Mouse (Mus musculus) intestine, embryonic 14.5 days (tissue): Measurements from ENCODE around the gene Pcnt. TPM values are rescaled to one million over a fixed set of nuclear protein-coding genes. Genes with fewer than 3 reads are reported as not detected.

Experiments
- ATAC-seq: fragments of 200-750 bp; cut with Nextera tagmentation; replicated peaks from 2 replicates; pipeline ENCODE4 v1.8.0; 2017; ENCODE audit warnings: low read depth, moderate number of reproducible peaks, moderate TSS enrichment, moderate library complexity; ENCODE audit not compliant: low FRiP score, low TSS enrichment
- DNase-seq: peaks from one replicate; pipeline ENCODE4 v3.0.0-alpha.2; 2018; ENCODE audit warnings: low spot score
- H3K27ac ChIP-seq: fragments of 300-500 bp; sonication (generic); 2 replicates; pipeline ENCODE4 v1.5.1; 2014; ENCODE audit warnings: low read depth, mild to moderate bottlenecking, control low read depth
- H3K27me3 ChIP-seq: fragments of 300-500 bp; sonication (generic); replicated peaks from 2 replicates; pipeline ENCODE4 v1.6.1; 2014; ENCODE audit warnings: low read length, control low read depth; ENCODE audit not compliant: control insufficient read depth, insufficient read depth
- H3K36me3 ChIP-seq: fragments of 300-500 bp; sonication (generic); 2 replicates; pipeline ENCODE4 v1.6.1; 2014; ENCODE audit warnings: low read length, control low read depth; ENCODE audit not compliant: control insufficient read depth, insufficient read depth
- H3K4me1 ChIP-seq: fragments of 300-500 bp; sonication (generic); replicated peaks from 2 replicates; pipeline ENCODE4 v1.6.1; 2014; ENCODE audit warnings: low read length, control low read depth, mixed read lengths; ENCODE audit not compliant: control insufficient read depth, insufficient read depth
- H3K4me2 ChIP-seq: fragments of 300-500 bp; sonication (generic); 2 replicates; pipeline ENCODE4 v1.6.1; 2014; ENCODE audit warnings: low read length
- H3K4me3 ChIP-seq: fragments of 300-500 bp; sonication (generic); 2 replicates; pipeline ENCODE4 v1.5.1; 2014; ENCODE audit warnings: low read depth, low read length, control low read depth, mixed read lengths
- H3K9ac ChIP-seq: fragments of 300-500 bp; sonication (generic); 2 replicates; pipeline ENCODE4 v1.6.1; 2014; ENCODE audit warnings: mild to moderate bottlenecking, low read length
- H3K9me3 ChIP-seq: fragments of 300-500 bp; sonication (generic); 2 replicates; pipeline ENCODE4 v1.6.1; 2016; ENCODE audit warnings: low read length, control low read depth; ENCODE audit not compliant: control insufficient read depth
- WGBS: fragments of 180-500 bp; shearing (Covaris S2); extraction: QIAGEN DNeasy Blood & Tissue Kit; methylation state at CpG from one replicate; pipeline ENCODE4 v1.1.7; 2014; 5-methylcytosine and 5-hydroxymethylcytosine counted together
- polyA plus RNA-seq: library from polyadenylated mRNA; unstranded; fragments of >200 nt; fragmentation: Nextera tagmentation; extraction: Ambion mirVana; gene quantifications from 2 replicates; pipeline ENCODE4 v1.2.1, GENCODE M21; 2014

Pcnt gene
- polyA plus RNA-seq, 1 experiment from 2014 or later: 20.1 TPM

DNA sequence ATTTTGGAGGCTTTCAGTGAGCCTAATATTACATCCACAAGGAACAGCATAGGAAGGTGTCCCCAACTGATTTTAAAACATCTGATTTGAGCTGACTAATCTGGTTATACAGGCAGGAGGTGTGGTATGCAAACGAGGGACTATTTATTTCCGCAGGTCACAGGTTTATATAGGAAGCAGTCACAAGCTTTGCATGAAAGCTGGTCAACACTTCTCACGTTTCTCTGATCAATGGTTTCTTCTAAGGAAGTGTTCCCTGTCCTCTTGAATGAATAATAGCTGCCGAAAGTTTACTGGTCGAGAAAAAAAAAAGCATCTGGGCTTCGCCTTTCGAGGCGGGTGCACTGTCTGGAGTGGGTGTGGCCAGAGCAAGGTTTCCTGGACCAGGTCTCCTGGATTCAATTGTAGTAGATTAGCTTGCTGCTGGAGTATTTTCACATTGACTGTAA lies 96.5 kb downstream of the Pcnt start:
- peaks cover 24% of the 10 kb centered on the region for H3K4me1 ChIP-seq
- peak overlapping the region; percentile 89 for H3K4me2 ChIP-seq
- H3K36me3 ChIP-seq: peaks cover 18% of the 10 kb centered on the region; the same call in 1 of the 2 replicates
- no peaks in the 10 kb centered on the region for H3K9me3 ChIP-seq
- DNase-seq (peak; percentile 61), ATAC-seq (no peak)
- no peak overlapping the region for H3K27ac ChIP-seq
- H3K4me3 ChIP-seq: peak overlapping the region; percentile 77
- 11% methylated on average over 8 of the region's 8 CpGs for WGBS
- H3K27me3 ChIP-seq: no peaks in the 10 kb centered on the region
- H3K9ac ChIP-seq: 0 out of 2 replicates have a peak overlapping the region, but pooled peaks have one; percentile 81

DNA sequence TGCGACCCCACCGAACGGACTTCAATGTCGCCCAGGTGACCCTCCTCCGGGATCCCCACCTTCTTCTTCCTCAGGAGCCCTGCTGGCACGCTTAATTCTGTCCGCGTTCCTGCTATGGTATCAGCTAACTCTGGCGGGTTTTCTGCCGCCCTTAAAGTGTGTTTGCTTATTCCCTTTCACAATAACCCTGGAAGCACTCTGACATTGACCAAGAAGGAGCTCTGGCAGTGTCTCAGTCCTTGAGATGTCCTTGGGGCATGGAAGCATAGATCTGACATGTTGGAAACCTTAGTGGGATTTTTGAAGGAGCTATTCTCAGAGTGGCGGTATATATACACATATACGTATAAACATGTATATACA lies 97.1 kb downstream of the Pcnt start:
- Histone ChIP-seq H3K4me1 (peaks cover 24% of the 10 kb centered on the region), H3K27me3 (no peaks in the 10 kb centered on the region), H3K27ac (no peak overlapping the region), H3K4me2 (peak overlapping the region; percentile 89), H3K36me3 (peaks cover 13% of the 10 kb centered on the region; the same call in 1 of the 2 replicates), H3K9ac (peak overlapping the region; percentile 81), H3K9me3 (no peaks in the 10 kb centered on the region), H3K4me3 (peak overlapping the region; percentile 77)
- 2% methylated on average over 12 of the region's 12 CpGs for WGBS
- ATAC-seq (peak; percentile 24), DNase-seq (no peak)

DNA sequence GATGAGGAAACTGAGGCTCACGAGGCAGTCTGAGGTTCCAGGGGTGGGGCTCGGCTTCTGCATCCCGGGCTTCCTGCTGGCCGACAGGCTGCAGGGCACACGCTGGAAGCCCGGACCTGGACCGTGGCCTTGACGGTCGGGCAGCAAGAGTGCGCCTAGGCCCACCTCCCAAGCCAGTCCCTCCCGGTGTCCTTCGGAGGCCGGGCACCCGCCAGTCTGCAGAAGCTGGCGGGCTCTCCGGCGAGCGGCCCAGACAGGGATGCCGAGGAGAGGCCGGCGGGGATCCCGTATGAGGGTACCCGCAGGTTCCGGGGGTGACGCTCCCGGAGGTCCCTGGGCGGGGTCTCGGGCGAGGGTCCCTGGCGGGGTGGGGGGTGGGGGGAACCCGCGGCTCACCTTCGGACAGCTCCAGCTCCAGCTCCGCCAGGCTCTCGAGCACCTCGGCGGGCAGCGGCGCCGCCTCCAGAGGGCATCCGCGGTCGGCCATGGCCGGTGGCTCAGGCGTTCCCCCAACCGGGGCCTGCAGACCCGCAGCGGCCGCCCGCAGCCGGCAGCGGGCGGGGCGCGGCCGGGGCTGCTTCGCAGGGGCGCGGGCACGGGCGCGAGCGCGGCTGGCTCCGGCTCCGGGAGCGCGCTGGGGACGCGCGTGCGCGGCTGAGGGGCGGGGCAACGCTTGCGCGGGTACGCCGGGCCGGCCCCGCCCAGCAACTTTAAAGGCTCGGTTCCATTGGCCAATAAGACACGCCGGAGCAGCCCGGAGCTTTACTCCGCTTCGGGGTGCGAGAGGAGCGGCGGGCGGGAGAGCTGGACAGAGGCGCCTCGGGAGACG lies 97.7 kb downstream of the Pcnt start, which contains the start of gene Dip2a:
Gene Dip2a (minus strand): TSS at position 581 of the 829 bp plus-strand sequence.
- Histone ChIP-seq H3K4me1 (peaks cover 24% of the 10 kb centered on the region), H3K4me3 (peak within 1 kb of the TSS; percentile 77), H3K27ac (peak within 1 kb of the TSS; percentile 83), H3K4me2 (peak within 1 kb of the TSS; percentile 89), H3K9me3 (no peaks in the 10 kb centered on the region), H3K27me3 (no peaks in the 10 kb centered on the region), H3K36me3 (peaks cover 9% of the 10 kb centered on the region; the same call in 1 of the 2 replicates), H3K9ac (peak within 1 kb of the TSS; percentile 81)
- ATAC-seq (peak; percentile 91), DNase-seq (peak; percentile 97)
- under 1% methylated on average over 91 of the region's 94 CpGs for whole genome bisulfite sequencing

DNA sequence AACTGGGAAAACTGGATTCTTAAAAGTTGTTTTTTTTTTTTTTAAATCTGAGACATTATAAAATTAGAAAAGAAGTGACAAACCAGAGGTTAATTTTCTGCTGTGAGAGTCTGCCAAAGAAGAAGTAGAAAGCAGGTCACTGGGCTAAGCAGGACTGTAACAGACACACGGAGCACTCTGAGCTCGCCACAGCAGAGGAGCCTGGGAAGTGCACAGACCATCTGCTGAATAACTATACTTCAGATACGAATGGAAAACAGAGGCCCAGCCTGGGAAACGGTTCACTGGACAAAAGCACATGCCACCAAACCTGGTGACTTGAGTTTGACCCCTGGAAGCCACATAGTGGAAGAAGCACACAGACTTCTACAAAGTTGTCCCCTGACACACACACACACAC lies 108.2 kb downstream of the Pcnt start:
- Histone ChIP-seq H3K4me2 (no peak overlapping the region), H3K36me3 (no peaks in the 10 kb centered on the region), H3K4me3 (no peak overlapping the region), H3K9ac (no peak overlapping the region), H3K4me1 (0 out of 2 replicates have a peak, but pooled peaks cover 4% of the 10 kb centered on the region), H3K27me3 (no peaks in the 10 kb centered on the region), H3K27ac (no peak overlapping the region), H3K9me3 (no peaks in the 10 kb centered on the region)
- WGBS: 30% methylated on average over 4 of the region's 4 CpGs
- no peak for ATAC-seq
- no peak for DNase-seq

DNA sequence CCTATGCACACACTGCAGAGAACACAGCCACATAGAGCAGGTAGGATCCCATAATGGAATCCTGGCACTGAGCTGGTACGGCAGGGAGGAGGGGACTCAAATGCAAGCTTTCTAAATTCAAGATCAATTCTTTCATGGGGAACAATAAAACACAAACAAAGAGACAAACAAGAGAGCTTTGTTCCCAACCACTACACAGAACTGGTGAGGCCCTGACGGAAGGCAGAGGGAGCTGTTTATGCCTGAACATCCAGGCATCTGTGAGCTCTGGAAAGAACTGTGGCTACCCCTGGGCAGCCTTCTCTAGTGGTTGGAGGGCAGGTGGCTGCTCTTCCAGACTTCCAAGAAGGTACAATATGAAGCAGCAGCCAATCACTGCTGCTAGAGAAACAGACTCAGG lies 110.5 kb downstream of the Pcnt start:
- 0 out of 2 replicates have a peak, but pooled peaks cover 4% of the 10 kb centered on the region for H3K4me1 ChIP-seq
- no peak overlapping the region for H3K27ac ChIP-seq
- no peak overlapping the region for H3K4me3 ChIP-seq
- no peak overlapping the region for H3K9ac ChIP-seq
- no peak overlapping the region for H3K4me2 ChIP-seq
- no peak for DNase-seq
- H3K9me3 ChIP-seq: no peaks in the 10 kb centered on the region
- H3K36me3 ChIP-seq: no peaks in the 10 kb centered on the region
- WGBS: 79% methylated on average over 2 of the region's 2 CpGs
- no peaks in the 10 kb centered on the region for H3K27me3 ChIP-seq
- no peak for ATAC-seq

DNA sequence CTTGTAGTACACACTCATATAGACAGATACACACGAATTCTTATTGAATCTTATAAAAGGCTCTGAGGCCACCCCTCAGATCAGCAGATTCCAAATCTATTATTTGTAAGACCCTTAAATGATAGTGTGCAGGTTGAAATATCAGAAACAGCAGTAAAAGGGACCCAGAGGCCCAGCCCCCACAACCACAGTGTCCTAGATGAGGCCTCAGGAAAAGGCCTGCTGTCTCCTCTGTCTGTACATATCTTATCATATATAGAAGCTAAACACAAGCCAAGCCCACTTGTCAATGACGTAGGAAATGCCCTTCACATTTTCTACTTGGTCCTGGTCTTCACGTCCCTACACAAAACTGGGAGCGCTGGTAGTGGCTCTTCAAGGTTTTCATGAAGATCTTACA lies 113.5 kb downstream of the Pcnt start:
- H3K4me1 ChIP-seq: no peaks in the 10 kb centered on the region
- H3K27me3 ChIP-seq: no peaks in the 10 kb centered on the region
- WGBS: 86% methylated on average over 4 of the region's 4 CpGs
- H3K4me3 ChIP-seq: no peak overlapping the region
- no peak for ATAC-seq
- DNase-seq: no peak
- no peaks in the 10 kb centered on the region for H3K9me3 ChIP-seq
- no peak overlapping the region for H3K4me2 ChIP-seq
- H3K9ac ChIP-seq: no peak overlapping the region
- H3K36me3 ChIP-seq: no peaks in the 10 kb centered on the region
- no peak overlapping the region for H3K27ac ChIP-seq

DNA sequence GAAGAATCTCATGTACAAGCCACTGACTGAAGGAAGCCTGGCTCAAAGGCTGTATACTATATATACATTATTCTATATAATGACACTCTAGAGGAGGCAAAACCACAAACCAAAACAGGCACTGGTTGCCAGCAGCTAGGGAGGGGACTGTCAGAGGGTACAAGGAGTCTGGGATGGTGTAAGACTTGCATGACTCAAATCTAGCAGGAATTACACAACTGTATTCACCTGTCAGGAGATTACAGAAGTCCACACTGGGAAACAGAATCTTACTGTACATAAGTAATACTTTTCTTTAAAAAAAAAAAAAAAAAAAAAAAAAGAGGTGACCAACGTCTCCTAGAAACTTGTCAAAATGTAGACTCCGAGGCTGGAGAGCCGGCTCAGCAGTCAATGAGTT lies 114.0 kb downstream of the Pcnt start:
- no peak overlapping the region for H3K9ac ChIP-seq
- ATAC-seq (no peak), DNase-seq (no peak)
- WGBS: 89% methylated on average over 3 of the region's 3 CpGs
- no peak overlapping the region for H3K27ac ChIP-seq
- H3K27me3 ChIP-seq: no peaks in the 10 kb centered on the region
- no peak overlapping the region for H3K4me2 ChIP-seq
- no peaks in the 10 kb centered on the region for H3K36me3 ChIP-seq
- H3K4me1 ChIP-seq: no peaks in the 10 kb centered on the region
- no peak overlapping the region for H3K4me3 ChIP-seq
- H3K9me3 ChIP-seq: no peaks in the 10 kb centered on the region

DNA sequence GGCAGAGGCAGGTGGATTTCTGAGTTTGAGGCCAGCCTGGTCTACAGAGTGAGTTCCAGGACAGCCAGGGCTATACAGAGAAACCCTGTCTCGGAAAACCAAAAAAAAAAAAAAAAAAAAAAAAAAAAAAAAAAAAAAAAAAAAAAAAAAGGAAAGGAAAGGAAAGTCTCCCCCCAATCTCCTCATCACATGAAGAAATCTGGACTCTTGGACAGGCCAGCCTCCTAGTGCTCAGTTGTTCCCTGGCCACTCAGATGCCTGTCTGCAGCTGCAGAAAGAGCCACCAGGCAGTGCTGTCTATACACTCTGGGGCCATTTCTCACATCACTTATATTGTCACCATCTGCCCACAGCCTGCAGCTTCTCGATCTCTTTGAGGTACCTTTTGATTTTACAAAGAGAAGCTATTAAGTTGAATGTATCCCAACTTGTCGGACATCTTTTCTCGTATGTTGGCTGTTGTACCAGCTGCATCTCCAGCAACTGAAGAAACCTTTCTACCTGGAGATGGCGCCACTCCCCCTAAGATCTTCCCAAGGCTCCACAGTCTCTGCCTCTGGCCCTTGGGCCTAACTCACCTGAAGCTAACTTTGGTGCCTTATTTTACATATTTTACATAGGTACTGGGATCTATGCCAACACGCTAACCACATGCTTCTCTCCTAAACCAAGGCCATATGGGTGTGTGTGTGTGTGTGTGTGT lies 116.1 kb downstream of the Pcnt start:
- no peaks in the 10 kb centered on the region for H3K36me3 ChIP-seq
- DNase-seq: peak; percentile 65
- H3K9ac ChIP-seq: no peak overlapping the region
- no peak overlapping the region for H3K4me2 ChIP-seq
- H3K27ac ChIP-seq: no peak overlapping the region
- WGBS: 76% methylated on average over 6 of the region's 6 CpGs
- no peaks in the 10 kb centered on the region for H3K9me3 ChIP-seq
- no peak overlapping the region for H3K4me3 ChIP-seq
- ATAC-seq: no peak
- no peaks in the 10 kb centered on the region for H3K27me3 ChIP-seq
- no peaks in the 10 kb centered on the region for H3K4me1 ChIP-seq
